Mouse (Mus musculus): ENCODE measurements around the gene Nlgn1. TPM values are rescaled to one million over a fixed set of nuclear protein-coding genes. Genes with fewer than 3 reads are reported as not detected.

The Nlgn1 gene
- polyA plus RNA-seq, 1 experiment from 2014 or later = 33.9 TPM

DNA sequence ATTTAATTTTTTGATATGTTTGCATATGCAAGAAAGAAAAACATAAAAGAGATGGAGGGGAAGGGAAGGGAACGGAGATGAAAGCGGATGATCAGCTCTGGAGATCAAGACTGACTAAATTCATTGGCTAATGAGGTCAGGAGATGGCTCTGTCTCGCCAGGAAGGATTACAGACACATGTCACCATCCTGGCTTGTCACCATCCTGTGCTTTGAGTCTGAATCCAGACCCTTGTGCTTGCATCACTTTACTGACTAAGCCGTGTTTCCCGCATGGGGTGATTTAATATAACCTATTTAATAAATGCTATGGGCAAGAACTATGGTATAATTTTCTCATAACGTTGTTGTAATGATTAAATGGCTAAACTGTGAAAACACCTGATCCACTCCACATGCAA lies 202.8 kb downstream of the Nlgn1 start:
- Histone ChIP-seq H3K4me3 (no peak overlapping the region), H3K27me3 (replicated peaks) (no peaks in the 10 kb centered on the region), H3K4me2 (no peak overlapping the region), H3K9ac (no peak overlapping the region), H3K36me3 (replicated peaks) (no peaks in the 10 kb centered on the region; the same call in 1 of the 2 replicates), H3K9me3 (no peaks in the 10 kb centered on the region), H3K4me1 (no peaks in the 10 kb centered on the region), H3K27ac (no peak overlapping the region)
- 62% methylated on average over 6 of the region's 6 CpGs for WGBS
- ATAC-seq (replicated peaks) = no peak

DNA sequence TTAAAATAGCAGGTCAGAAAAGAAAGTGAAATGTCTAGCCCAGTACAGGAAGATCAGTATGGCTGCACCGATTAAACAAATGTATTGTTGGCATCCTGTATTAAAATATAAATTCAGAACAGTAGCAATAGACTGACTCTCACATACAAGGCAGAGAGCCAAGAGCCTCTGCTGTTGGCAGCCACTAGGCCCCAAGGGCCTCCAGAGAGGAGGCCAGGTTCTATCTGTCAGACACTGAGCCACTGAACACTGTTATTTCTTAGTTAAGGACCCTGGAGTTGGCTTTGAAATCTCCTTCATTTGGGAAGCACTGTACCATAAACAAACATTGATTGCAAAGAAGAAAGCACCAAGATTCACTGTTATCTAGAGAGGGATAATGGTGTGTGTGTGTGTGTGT lies 215.2 kb downstream of the Nlgn1 start:
- Histone ChIP-seq H3K4me1 (no peaks in the 10 kb centered on the region), H3K27me3 (replicated peaks) (no peaks in the 10 kb centered on the region), H3K36me3 (replicated peaks) (no peaks in the 10 kb centered on the region), H3K27ac (no peak overlapping the region), H3K9ac (no peak overlapping the region), H3K4me2 (no peak overlapping the region), H3K9me3 (no peaks in the 10 kb centered on the region), H3K4me3 (no peak overlapping the region)
- ATAC-seq (replicated peaks) = no peak; the same call in 1 of the 2 replicates
- WGBS = 97% methylated on average over 1 of the region's 1 CpGs

DNA sequence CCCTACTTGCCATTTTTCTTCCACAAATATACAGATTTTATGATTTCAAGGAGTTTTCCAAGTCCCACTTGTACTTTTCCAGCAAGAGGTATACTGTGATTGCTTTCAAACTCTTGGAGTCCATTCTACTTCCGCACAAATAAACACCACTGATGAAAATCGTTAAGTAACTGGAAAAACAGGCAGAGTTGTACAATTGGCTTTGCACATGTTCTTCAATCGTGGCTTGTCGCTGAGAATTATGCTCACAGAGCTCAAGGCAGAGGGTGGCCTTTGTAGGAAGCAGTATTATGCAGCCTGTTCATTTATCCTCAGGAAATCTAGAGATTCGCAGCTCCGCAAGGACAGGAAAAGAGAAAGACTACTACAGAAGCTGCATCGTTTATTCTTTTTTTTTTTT lies 225.9 kb downstream of the Nlgn1 start:
- no peak overlapping the region for H3K4me2 ChIP-seq
- H3K9ac ChIP-seq = no peak overlapping the region
- no peak overlapping the region for H3K4me3 ChIP-seq
- no peaks in the 10 kb centered on the region for H3K36me3 ChIP-seq (replicated peaks)
- no peaks in the 10 kb centered on the region for H3K4me1 ChIP-seq
- H3K9me3 ChIP-seq = no peaks in the 10 kb centered on the region
- no peak for ATAC-seq (replicated peaks)
- no peaks in the 10 kb centered on the region for H3K27me3 ChIP-seq (replicated peaks)
- WGBS = 77% methylated on average over 7 of the region's 7 CpGs
- H3K27ac ChIP-seq = no peak overlapping the region

DNA sequence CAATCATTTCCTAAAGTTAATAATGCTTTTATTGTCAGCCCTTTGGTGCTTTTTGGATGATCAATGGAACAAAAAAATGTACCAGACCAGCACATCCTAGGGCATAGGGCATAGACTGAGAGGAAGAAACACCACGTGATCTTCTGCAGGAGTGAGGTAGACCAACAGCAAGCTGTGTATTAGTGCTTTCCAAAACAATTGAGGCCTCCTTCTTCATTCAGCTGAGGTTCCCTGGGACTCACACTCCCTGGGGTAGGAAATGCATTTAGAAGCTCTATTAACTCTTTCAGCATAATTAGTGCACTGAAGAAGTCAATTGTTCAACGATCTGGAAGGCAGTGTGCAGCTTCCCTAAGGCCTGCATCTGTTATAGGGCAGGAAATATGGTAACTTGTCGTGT lies 226.7 kb downstream of the Nlgn1 start:
- no peak overlapping the region for H3K4me2 ChIP-seq
- H3K27me3 ChIP-seq (replicated peaks) = no peaks in the 10 kb centered on the region
- WGBS = 53% methylated on average over 3 of the region's 3 CpGs
- no peak overlapping the region for H3K27ac ChIP-seq
- no peak overlapping the region for H3K4me3 ChIP-seq
- H3K9me3 ChIP-seq = no peaks in the 10 kb centered on the region
- H3K9ac ChIP-seq = no peak overlapping the region
- H3K4me1 ChIP-seq = no peaks in the 10 kb centered on the region
- H3K36me3 ChIP-seq (replicated peaks) = no peaks in the 10 kb centered on the region
- ATAC-seq (replicated peaks) = no peak

DNA sequence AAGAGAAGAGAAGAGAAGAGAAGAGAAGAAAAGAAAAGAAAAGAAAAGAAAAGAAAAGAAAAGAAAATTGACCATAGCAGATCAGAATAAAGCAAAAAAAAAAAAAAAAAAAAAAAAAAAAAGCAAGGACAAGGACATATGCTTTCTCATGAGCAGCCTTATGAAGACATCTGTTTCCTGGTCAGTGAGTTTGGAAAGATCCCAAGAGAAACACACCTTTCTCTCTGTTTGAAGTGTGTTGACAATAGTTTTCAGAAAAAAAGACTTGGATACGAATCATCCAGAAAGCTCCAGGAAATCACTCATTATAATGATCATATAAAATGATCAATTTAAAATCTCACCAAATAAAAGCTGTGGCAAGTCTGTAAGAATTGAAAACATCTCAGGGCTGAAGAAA lies 230.0 kb downstream of the Nlgn1 start:
- Histone ChIP-seq H3K9ac (no peak overlapping the region), H3K27me3 (replicated peaks) (no peaks in the 10 kb centered on the region), H3K4me1 (no peaks in the 10 kb centered on the region), H3K4me3 (no peak overlapping the region), H3K9me3 (no peaks in the 10 kb centered on the region), H3K4me2 (no peak overlapping the region), H3K36me3 (replicated peaks) (no peaks in the 10 kb centered on the region), H3K27ac (no peak overlapping the region)
- no peak for ATAC-seq (replicated peaks)
- 76% methylated on average over 1 of the region's 1 CpGs for WGBS

DNA sequence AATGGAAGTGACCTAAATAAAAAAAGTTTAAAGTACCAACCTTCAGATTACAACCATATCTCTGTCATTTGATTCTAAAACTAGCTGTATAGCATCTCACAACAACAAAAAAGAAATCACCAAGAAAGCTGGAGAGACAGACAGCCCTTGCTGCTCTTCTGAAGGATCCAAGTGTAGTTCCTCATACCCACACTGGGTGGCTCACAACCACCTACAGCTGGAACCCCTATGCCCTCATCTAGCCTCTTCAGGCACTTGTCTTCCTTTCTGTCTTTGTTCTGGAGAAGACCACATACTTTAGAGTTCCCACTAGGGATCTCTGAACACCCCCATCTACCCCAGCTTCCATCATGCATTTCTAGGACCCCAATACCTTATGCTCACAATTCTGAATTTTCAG lies 236.7 kb downstream of the Nlgn1 start:
- H3K9ac ChIP-seq = no peak overlapping the region
- H3K27me3 ChIP-seq (replicated peaks) = no peaks in the 10 kb centered on the region
- no peaks in the 10 kb centered on the region for H3K4me1 ChIP-seq
- H3K36me3 ChIP-seq (replicated peaks) = no peaks in the 10 kb centered on the region
- H3K9me3 ChIP-seq = no peaks in the 10 kb centered on the region
- H3K4me3 ChIP-seq = no peak overlapping the region
- no peak overlapping the region for H3K4me2 ChIP-seq
- no peak overlapping the region for H3K27ac ChIP-seq
- ATAC-seq (replicated peaks) = no peak

DNA sequence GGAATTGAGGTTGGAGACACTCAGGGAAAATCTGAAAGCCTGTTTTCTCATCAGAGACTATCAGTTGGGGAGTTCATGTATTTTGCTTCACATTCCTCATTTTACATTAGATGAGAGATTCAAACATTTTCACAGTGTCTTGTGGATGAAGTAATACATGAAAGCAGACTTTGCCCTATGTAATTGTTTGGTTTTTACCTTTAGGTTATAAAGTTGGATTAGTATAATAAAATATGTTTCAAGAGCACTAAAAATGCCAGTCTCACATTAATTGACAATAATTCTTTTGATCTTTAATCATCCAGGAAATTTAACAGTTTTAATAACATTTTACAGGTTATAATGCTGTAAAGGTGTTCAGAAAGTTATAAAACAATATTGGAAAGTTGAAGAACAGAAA lies 262.9 kb downstream of the Nlgn1 start:
- Histone ChIP-seq H3K27me3 (replicated peaks) (no peaks in the 10 kb centered on the region), H3K4me2 (no peak overlapping the region), H3K4me1 (no peaks in the 10 kb centered on the region), H3K36me3 (replicated peaks) (no peaks in the 10 kb centered on the region), H3K4me3 (no peak overlapping the region), H3K9me3 (no peaks in the 10 kb centered on the region), H3K27ac (no peak overlapping the region), H3K9ac (no peak overlapping the region)
- ATAC-seq (replicated peaks) = no peak

DNA sequence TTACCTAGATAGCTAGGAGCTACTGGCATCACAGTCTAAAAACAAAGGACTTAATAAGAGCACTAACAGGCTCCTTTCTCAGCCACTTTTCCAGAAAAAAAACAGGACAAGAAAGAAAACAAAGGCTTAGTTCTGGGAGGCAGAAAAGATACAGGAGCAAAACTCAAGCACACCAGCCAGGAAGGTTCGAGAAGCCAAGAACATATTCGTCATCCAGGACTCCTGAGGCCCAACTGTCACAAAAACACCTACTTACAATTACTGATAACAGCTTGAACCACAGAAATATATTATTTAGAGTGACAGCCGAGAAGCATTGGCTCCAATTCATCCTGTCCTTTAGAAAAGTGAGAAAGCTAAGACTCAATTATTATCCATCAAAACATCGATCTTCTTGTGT lies 281.5 kb downstream of the Nlgn1 start:
- Histone ChIP-seq H3K4me3 (no peak overlapping the region), H3K27ac (no peak overlapping the region), H3K9me3 (no peaks in the 10 kb centered on the region), H3K4me2 (no peak overlapping the region), H3K4me1 (no peaks in the 10 kb centered on the region), H3K27me3 (replicated peaks) (no peaks in the 10 kb centered on the region), H3K36me3 (replicated peaks) (no peaks in the 10 kb centered on the region), H3K9ac (no peak overlapping the region)
- ATAC-seq (replicated peaks) = no peak
- WGBS = 68% methylated on average over 4 of the region's 4 CpGs

DNA sequence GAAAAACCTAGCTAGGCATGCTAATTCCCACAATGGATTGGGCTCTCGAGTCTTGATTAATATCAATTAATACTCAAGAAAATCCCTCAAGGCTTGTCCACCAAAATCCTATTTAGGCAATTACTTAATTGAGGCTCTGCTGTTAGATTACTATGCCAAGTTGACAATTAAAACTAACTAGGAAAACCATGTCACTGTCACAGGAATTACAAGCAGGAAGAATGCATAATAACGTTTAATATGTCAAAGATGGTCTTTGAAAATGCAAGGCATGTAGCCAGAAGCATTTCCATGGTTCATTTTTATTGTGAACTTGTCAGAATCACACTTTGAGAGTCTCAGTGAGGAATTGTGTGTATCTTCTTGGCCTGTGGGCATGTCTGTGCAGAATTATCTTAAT lies 289.3 kb downstream of the Nlgn1 start:
- H3K4me3 ChIP-seq = no peak overlapping the region
- H3K4me2 ChIP-seq = no peak overlapping the region
- no peaks in the 10 kb centered on the region for H3K4me1 ChIP-seq
- H3K27ac ChIP-seq = no peak overlapping the region
- no peak overlapping the region for H3K9ac ChIP-seq
- ATAC-seq (replicated peaks) = no peak
- H3K9me3 ChIP-seq = no peaks in the 10 kb centered on the region
- no peaks in the 10 kb centered on the region for H3K36me3 ChIP-seq (replicated peaks)
- H3K27me3 ChIP-seq (replicated peaks) = no peaks in the 10 kb centered on the region
- WGBS = 42% methylated on average over 2 of the region's 2 CpGs

DNA sequence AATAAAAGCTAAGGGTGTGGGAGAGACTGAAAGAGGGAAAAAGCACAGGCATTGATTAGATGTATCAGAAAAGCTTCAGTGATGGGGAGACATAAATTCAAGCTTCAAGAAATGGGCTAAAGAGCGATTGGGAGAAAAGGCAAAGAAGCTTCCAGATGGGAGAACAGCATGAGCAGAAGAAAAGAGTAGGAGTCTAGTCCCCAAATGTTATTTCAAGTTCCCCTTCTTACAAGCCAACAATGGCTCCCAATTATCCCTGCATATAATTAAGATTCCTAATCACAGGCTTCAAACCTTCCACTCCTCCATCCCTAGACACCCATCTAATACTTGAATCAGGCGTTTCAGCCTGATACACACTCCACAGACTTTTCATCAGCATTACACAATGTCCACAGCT lies 292.6 kb downstream of the Nlgn1 start:
- WGBS = 83% methylated on average over 2 of the region's 2 CpGs

DNA sequence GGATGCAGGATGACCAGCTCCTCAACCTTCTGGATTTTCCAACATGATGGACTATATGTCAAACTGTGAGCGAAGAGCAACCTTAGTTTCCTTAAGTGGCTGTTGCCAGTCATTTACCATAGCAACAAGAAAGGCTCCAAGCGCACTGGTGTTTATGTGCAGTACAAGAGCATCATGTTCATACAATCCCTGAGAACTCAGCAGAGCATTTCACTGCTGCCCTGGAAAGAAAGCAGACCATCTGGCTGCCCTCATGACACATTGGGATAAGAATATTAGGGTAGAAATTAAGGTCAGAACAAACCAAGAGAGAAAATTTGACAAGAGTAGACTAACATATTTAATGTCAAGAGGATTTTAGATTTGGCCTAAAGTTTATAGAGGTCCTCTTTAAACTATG lies 306.2 kb downstream of the Nlgn1 start:
- H3K36me3 ChIP-seq (replicated peaks) = no peaks in the 10 kb centered on the region
- no peaks in the 10 kb centered on the region for H3K9me3 ChIP-seq
- H3K27me3 ChIP-seq (replicated peaks) = no peaks in the 10 kb centered on the region
- WGBS = 94% methylated on average over 2 of the region's 2 CpGs
- H3K4me1 ChIP-seq = no peaks in the 10 kb centered on the region
- no peak overlapping the region for H3K4me2 ChIP-seq
- no peak overlapping the region for H3K4me3 ChIP-seq
- H3K9ac ChIP-seq = no peak overlapping the region
- no peak for ATAC-seq (replicated peaks)
- no peak overlapping the region for H3K27ac ChIP-seq

More for the DNA sequence above, 292.6 kb downstream of the Nlgn1 start:
- H3K36me3 ChIP-seq (replicated peaks) = no peaks in the 10 kb centered on the region
- H3K27me3 ChIP-seq (replicated peaks) = no peaks in the 10 kb centered on the region
- H3K9ac ChIP-seq = no peak overlapping the region
- H3K4me3 ChIP-seq = no peak overlapping the region
- no peaks in the 10 kb centered on the region for H3K9me3 ChIP-seq
- no peak for ATAC-seq (replicated peaks)
- no peaks in the 10 kb centered on the region for H3K4me1 ChIP-seq
- no peak overlapping the region for H3K27ac ChIP-seq
- no peak overlapping the region for H3K4me2 ChIP-seq

DNA sequence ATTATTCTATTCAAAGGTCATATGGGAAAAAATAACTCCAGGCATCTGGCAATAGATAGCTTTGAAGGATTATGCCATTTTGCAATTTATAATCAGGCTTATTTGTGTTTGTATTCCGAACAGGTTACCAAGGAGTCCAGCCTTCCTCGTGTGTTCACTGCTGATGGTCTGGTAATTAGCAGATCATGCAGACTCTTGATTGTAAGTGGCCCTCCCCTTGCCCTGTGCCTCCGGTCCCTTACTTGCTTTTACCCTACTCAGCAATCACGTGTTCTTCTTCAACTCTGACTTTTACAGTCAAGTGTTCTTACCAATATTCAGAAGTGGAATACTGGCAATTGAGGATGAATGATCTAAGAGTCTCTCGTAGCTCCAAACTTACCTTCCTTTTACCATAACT lies 309.0 kb downstream of the Nlgn1 start:
- no peak for ATAC-seq (replicated peaks)
- no peaks in the 10 kb centered on the region for H3K9me3 ChIP-seq

DNA sequence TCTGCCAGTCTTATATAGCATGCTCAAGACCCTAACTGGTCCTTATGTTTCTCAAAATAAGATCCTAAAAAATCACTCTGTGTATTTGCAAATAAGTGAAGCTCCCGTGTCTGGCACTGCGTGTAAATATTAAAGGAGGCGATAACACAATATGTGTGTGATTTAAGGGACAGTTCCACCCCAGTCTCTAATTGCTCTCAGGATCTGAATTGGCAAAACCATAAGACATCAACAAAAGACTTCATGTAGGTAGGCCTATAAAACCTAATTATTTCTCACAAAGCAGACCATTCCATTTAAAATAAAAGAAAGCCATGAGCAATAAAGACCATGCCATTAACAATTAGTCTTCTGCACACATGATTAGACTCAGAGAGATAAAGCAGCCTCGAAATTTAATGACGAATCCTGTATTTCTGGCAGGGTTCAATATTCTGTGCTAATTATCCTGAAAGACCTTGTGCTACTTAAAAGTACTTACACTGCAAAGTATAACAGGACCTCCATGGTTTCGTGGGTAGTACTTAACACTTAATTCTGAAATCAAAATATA lies 310.6 kb downstream of the Nlgn1 start:
- H3K36me3 ChIP-seq (replicated peaks) = no peaks in the 10 kb centered on the region
- no peak for ATAC-seq (replicated peaks)
- H3K9me3 ChIP-seq = no peaks in the 10 kb centered on the region
- no peaks in the 10 kb centered on the region for H3K27me3 ChIP-seq (replicated peaks)
- no peak overlapping the region for H3K9ac ChIP-seq
- no peaks in the 10 kb centered on the region for H3K4me1 ChIP-seq
- H3K4me3 ChIP-seq = no peak overlapping the region
- no peak overlapping the region for H3K27ac ChIP-seq
- 70% methylated on average over 6 of the region's 6 CpGs for WGBS
- H3K4me2 ChIP-seq = no peak overlapping the region

More for the DNA sequence above, 309.0 kb downstream of the Nlgn1 start:
- no peak overlapping the region for H3K4me2 ChIP-seq
- no peaks in the 10 kb centered on the region for H3K4me1 ChIP-seq
- H3K9ac ChIP-seq = no peak overlapping the region
- no peaks in the 10 kb centered on the region for H3K27me3 ChIP-seq (replicated peaks)
- no peak overlapping the region for H3K27ac ChIP-seq
- 71% methylated on average over 5 of the region's 5 CpGs for WGBS
- H3K36me3 ChIP-seq (replicated peaks) = no peaks in the 10 kb centered on the region
- H3K4me3 ChIP-seq = no peak overlapping the region
